Mouse (Mus musculus) frontal cortex, adult 2 months (tissue): ENCODE results near the gene Pdcd1lg2. TPM values are rescaled to one million over a fixed set of nuclear protein-coding genes. Genes with fewer than 3 reads are reported as not detected.

Experiments used
- DNase-seq, 2 experiments: peaks; one replicate each; pipeline ENCODE4 v3.0.0; 2022; ENCODE audit warnings: low spot score in 1 of 2; ENCODE audit errors: extremely low spot score in 1 of 2
- polyA plus RNA-seq: library from polyadenylated mRNA; depleted of rRNA; stranded (reverse); fragments of >200 nt; gene quantifications from 2 replicates; pipeline ENCODE4 v1.2.3, GENCODE M21; 2012; rRNA removed

Pdcd1lg2 gene
- 0.10 TPM in 1 of 2 replicates, not detected in the other for polyA plus RNA-seq

DNA sequence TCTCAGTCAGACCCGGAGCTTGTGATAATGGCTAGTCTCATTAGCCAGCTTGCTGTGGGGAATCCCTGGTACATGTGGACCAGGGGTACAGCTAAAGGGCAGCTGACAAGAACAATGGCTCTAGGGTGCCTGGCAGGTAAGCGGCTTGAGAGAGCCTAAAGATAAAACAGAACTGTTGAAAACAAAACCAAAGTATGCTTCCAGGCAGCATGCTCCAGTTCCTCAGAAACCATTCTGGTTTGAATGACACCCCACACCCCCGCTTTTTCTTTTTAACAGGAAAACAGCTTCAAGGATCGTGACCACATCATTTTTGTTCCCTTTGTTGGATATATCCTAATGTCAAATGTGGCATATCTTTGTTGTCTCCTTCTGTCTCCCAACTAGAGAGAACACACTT lies at the start of gene Pdcd1lg2:
Gene Pdcd1lg2 (plus strand): TSS at position 301 of the 400 bp plus-strand sequence.
- DNase-seq = no peak

DNA sequence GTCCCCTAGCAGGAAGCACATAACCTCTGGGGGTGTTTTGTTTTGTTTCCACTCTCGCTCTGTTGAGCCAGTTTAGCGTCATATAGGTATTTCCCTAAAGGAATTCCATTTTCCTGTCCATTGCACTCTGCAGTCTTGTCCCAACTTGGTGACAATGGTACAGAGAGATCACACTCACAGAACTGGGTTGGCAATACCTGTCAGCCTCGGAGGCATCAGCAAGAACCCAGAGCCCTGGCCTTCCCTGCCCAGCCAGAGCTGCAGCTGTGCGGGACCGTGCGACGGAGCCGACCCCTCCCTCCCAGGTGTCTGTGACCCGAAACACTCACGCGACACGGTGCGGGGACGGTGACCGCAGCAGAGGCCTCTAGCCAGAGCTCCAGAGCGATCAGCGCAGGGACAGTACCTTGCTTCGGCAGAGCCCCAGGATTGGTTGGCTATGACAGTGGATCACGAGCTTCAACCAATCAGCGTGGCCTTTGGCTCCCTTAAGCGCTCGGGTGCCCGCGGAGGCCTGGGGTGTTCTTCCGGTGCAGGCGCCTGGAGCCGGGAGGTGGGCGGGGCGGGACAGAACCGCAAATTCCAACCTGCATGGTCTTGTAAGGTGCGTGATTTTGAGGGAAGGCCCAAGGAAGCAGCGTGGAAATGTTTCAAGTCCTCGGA lies 49.1 kb upstream of the Pdcd1lg2 start:
- peak; percentile 86 to 95 for DNase-seq

DNA sequence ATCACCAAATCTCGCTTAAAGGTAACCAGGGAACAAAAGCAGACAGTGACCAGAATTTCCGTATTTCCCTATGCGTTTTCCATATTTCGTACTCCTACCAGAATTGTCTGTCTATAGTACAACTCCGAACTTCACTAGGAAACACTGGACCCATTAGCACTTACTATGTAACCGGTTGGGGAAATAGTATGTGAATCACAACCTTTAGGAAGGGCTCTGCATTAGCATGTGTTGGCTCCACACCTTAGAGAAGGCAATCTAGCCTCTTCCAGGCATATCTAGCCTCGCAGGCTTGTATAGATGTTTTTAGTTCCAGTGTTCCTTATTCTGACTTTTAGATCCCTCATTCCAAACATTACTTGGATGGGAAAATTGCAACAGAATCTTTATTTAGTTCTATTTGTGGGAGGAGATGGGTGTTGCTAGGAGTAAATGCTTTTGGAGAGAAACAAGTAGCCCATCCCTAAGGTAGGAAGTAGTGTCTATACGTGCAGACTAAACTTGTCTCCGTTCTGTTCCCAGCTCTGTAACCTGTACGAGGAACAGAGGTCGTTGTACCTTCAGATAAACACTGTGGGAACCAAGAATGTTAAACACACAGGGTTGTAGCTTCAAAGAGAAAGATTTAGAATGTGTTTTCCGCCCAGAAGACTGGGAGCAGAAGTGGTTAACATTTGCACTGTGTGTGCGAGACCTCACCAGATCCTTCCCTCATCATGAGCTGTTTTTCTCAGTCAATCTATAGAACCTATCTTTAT lies 48.4 kb upstream of the Pdcd1lg2 start:
- no peak for DNase-seq

DNA sequence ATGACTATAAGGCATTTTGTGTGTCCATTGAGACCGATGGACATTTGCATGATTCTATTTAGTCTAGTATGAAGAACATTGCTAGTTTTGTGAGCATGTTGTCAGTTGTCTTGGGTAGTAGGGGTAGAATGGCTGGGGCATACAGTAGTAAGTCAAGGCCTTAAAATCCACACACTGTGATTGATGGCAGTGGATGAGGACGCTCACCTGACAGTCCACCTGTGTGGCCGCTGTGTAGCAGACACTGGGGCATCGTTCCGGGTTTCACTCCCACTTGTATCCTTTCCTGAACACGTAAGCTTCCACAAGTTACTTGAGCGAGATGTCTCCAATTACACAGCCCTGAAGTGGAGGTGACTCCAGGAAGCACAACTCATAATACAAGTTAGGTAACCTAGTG lies 47.2 kb upstream of the Pdcd1lg2 start:
- DNase-seq = no peak

DNA sequence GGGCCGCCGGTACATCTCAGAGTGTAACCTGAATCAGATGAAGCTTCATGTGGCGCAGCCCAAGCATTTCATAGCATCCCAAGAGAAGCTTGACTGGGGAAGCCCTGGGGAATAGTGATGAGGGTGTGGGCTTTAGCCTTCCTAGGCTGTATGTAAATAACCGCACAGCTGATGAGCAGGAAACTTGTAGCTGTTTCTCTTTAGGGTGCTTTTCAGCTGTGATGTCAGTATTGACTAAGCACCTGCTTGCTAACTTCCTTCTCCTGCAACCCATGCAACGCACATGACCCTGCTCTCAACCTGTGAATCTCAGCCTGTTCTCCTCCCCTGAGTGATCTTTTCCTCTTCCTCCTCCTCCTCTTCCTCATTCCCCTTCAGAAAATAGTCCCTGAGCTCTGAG lies 46.6 kb upstream of the Pdcd1lg2 start:
- no peak for DNase-seq

DNA sequence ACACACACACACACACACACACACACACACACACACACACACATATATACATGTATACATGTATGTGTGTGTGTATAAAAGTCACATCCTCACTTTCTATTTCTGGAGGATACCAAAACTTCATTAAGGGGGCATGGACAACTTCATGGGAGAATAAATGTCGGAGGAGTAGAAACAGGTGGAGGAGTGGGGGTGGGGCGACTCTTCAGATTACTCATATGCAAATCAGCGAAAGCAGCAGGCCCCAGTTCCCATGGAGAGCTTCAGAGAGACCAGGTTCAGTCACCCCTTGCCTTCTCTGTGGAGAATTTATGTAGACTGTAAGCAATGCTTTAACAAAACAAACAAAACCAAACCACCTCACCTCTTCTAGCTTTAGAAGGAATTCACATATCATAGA lies 45.6 kb upstream of the Pdcd1lg2 start:
- no peak for DNase-seq

DNA sequence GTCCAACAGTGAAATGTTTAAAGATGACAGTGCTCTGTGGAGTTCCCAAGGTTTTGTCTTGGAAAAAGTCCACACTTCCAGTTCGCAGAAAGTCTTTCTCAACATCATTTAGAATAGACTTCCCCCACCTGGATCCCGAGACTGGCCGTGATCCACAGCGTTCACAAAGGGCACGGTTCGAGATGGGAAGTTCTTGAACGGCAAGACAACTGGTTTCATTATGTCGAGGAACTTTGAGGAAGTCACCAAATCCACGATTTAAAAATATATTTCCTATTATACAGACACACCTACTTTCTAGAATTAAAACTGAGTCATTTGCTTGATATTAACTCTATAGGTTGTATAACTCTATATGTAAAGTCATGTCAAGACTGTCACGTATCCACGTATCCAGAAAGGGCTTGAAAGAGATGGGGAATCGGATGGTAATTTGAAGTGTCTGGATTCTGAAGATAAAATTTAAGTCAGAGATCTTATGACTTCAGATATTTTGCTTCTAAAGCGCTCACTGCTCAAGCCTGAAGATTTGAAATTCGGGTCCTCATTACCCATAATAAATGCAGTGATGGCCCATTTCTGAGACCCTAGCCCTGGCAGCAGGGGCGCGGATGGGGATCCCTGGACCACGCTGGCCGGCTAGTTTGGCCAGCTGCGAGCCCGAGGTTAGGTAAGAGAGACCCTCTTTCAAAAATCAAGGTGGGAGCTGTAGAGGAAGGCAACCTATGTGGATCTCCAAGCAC lies 44.3 kb upstream of the Pdcd1lg2 start:
- DNase-seq = no peak

GRCm38 (mm10) chr19:29366969-29367622 lies 43.6 kb upstream of the Pdcd1lg2 start, which contains the start of the genes Plgrkt and Cd274:
TSS of gene Plgrkt (minus strand) at chr19:29367390.
TSS of gene Cd274 (plus strand) at chr19:29367455.
- peak in 1 of 2 experiments; percentile 53 for DNase-seq

- DNase-seq = no peak
Measured at GRCm38 (mm10) chr19:29368041-29368440, 42.7 kb upstream of the Pdcd1lg2 start.

- no peak for DNase-seq
Measured at GRCm38 (mm10) chr19:29368671-29369309, 41.9 kb upstream of the Pdcd1lg2 start.

DNA sequence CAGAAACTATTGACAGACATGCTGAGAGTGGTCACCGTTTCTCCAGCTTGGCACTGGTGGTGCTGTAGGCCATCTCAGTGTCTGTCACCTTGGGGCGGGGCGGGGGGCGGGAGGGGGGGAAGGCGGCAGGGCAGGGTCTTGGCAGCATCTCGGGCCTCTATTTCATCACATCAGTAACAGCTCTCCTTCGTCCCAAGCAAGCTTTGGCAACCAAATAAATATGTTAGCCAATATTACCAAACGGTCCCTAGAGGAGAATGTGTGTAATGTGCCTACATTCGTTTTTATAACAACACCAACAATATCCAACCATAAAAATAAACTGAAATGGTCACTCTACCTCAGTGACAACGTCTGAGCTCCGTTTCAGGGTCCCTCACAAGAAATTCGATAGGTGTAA lies 40.6 kb upstream of the Pdcd1lg2 start:
- DNase-seq = no peak

GRCm38 (mm10) chr19:29370545-29371283 lies 40.0 kb upstream of the Pdcd1lg2 start:
- DNase-seq = no peak

DNA sequence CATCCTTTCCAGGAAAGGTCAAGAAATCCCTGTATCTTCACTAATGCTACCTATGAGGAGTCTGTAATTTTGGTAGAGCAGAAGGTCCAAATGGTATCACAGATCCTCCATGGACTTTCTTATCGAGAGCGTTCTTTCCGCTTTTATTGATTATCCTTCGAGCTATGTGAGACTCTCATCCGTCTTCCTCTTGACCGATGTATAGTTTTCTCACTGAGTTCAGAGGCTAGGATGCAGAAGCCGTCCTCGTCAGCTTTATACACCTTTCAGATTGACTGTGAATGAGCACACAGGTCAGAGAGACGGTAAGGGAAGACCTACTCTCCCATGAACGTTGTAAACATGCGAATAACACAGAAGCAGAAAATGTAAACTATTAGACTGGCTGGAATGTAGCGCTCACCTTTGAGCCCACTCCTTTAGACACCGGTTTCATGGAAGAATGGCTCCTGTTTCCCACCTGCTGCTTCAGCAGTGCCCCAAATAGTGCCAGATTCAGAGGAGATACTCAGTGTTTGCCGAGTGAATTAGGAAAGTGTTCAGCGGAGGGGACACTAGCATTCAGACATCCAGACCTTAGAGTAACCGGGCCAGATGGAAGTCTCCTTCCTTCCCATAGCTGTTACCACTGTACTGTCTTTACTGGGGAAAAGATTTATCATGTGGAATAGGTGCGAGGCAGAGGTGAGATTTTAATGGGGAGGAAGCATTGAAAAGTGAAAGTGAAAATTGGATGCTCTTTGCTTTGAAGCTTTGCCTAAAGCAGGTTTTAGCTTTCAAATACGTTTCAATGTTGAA lies 39.2 kb upstream of the Pdcd1lg2 start:
- no peak for DNase-seq

DNA sequence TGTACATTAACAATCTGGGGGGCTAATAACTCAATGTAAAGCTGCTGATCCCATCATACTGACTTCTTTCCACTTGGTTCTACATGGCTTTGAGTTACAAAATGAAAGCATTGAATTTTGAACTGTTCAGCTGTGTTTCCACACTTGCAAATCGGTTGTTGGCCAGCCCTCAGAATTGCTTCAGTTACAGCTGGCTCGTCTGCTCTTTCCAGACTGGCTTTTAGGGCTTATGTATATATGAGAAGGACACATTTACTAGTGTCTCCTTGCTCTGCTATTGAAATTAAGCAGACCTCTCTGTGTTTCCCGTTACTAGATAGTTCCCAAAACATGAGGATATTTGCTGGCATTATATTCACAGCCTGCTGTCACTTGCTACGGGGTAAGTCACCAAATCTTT lies 38.6 kb upstream of the Pdcd1lg2 start:
- DNase-seq = peak in 1 of 2 experiments; percentile 58

- DNase-seq = no peak
Measured at GRCm38 (mm10) chr19:29372621-29373020, 38.1 kb upstream of the Pdcd1lg2 start.

- DNase-seq = no peak
Measured at GRCm38 (mm10) chr19:29373438-29373837, 37.3 kb upstream of the Pdcd1lg2 start.

- no peak for DNase-seq
Measured at GRCm38 (mm10) chr19:29374947-29375346, 35.8 kb upstream of the Pdcd1lg2 start.

DNA sequence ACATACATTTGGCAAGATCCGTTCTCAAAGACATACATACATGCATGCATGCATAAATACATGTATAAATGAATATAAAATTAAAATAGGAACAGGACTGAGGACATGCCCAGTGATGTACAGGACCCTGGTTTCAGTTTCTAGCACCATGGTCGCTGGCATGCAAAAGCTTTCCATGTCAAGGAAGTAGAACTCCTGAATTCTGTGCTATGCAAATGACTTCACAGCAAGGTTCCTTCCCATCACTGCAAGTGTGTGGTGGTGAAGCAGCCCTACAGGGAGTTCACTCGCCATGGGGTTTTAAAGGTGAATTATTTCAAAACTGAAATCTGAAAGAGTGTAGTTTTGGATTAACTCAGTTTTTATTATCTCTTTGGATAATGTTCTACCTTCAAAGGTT lies 34.3 kb upstream of the Pdcd1lg2 start:
- no peak for DNase-seq
